Mouse (Mus musculus): ENCODE measurements around the gene Hes1. TPM values are rescaled to one million over a fixed set of nuclear protein-coding genes. Genes with fewer than 3 reads are reported as not detected.

Hes1 gene
- polyA plus RNA-seq (2012; rRNA removed), result 22.4 and 24.5 TPM in 2 replicates

DNA sequence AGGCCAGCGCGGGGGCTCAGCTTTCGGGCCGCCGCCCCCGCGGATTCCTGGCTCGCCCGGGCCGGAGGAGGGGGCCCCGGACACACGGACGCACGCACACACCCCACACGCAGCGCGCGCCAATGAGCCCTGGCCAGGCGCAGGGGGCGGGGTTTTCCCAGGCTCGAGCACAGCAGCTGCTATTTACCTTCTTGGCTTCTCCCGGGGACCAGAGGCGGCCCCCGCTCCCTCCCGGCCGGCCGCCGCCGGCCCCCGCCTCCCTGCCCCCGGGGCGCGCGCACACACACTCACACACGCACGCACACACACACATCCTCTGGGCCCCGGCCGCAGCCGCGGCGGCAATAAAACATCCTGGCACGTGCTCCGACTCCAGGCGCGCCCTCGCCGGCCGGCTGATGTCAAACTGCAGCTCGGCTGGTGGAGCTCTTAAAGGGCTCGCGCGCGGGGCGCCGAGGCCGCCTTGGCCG, at the start of gene Hes1:
Hes1 (plus strand) TSS at position 401 of the 470 bp plus-strand sequence.
- H3K4me3 ChIP-seq (replicated peaks; ENCODE audit: insufficient read depth, low read depth, low read length), result peak within 1 kb of the TSS; percentile 57
- TF ChIP-seq POLR2A (IDR thresholded peaks at IDR 0.05; ENCODE audit: borderline replicate concordance, insufficient read depth, low read length), result no peak
- TF ChIP-seq CTCF (IDR thresholded peaks at IDR 0.05; ENCODE audit: borderline replicate concordance, insufficient read depth, low read depth, low read length), result no peak
- peak; percentile 70 to 72 for DNase-seq
- WGBS, result under 1% methylated on average over 48 of the region's 57 CpGs
- H3K4me1 ChIP-seq (ENCODE audit: control insufficient read depth, insufficient read depth, low read length), result no peaks in the 10 kb centered on the region
- H3K27me3 ChIP-seq (ENCODE audit: control insufficient read depth, insufficient read depth, low read length), result peaks cover 11% of the 10 kb centered on the region; the same call in 1 of the 2 replicates
- no peak within 1 kb of the TSS; the same call in 1 of the 2 replicates for H3K27ac ChIP-seq (ENCODE audit: insufficient read depth, low read length)

DNA sequence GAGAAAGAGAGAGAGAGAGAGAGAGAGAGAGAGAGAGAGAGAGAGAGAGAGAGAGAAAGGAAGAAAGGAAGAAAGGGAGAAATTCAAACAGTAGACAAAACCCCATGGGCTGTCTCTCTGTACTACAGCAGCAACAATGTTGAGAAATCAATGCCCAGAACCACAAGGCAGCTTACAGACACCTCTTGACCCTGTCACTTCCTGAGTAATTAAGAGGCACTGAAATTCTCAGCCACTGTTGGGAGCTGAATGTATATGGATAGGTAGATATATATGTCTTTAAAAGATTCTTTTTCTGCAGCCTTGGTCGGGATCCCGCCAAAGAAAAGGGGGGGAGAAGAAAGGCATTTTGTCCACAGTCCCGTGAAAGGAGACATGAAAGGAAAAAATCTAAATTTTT, 48.1 kb upstream of the Hes1 start:
- H3K4me1 ChIP-seq (ENCODE audit: control insufficient read depth, insufficient read depth, low read length), result no peaks in the 10 kb centered on the region; the same call in 1 of the 2 replicates
- no peaks in the 10 kb centered on the region for H3K27me3 ChIP-seq (ENCODE audit: control insufficient read depth, insufficient read depth, low read length)
- no peak overlapping the region for H3K4me3 ChIP-seq (replicated peaks; ENCODE audit: insufficient read depth, low read depth, low read length)
- TF ChIP-seq CTCF (IDR thresholded peaks at IDR 0.05; ENCODE audit: borderline replicate concordance, insufficient read depth, low read depth, low read length), result no peak
- TF ChIP-seq POLR2A (IDR thresholded peaks at IDR 0.05; ENCODE audit: borderline replicate concordance, insufficient read depth, low read length), result no peak
- no peak for DNase-seq
- 79% methylated on average over 3 of the region's 3 CpGs for WGBS
- no peak overlapping the region for H3K27ac ChIP-seq (ENCODE audit: insufficient read depth, low read length)

DNA sequence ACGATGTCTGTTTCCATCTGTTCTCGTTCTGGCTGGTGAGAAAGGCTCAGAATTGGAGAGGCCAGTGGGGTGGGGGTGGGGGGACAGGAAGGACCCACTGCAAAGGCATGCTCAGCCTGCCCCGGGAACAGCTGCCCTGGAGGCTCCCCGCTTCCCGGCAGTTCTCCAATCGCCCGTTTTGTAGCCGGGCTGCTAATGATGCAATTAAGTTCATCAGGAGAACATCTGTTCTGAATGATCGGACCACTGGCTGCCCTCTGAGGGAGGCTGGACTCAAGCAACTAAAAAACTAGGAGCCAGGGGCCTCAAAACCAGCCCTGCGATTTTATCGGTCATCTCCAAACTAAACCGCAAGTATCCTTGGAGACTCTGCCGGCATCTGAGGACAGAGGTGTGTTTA, 44.1 kb upstream of the Hes1 start:
- no peak overlapping the region for H3K4me3 ChIP-seq (replicated peaks; ENCODE audit: insufficient read depth, low read depth, low read length)
- H3K27ac ChIP-seq (ENCODE audit: insufficient read depth, low read length), result no peak overlapping the region
- no peaks in the 10 kb centered on the region for H3K27me3 ChIP-seq (ENCODE audit: control insufficient read depth, insufficient read depth, low read length)
- 17% methylated on average over 13 of the region's 13 CpGs for WGBS
- no peak for DNase-seq
- TF ChIP-seq POLR2A (IDR thresholded peaks at IDR 0.05; ENCODE audit: borderline replicate concordance, insufficient read depth, low read length) (no peak), CTCF (IDR thresholded peaks at IDR 0.05; ENCODE audit: borderline replicate concordance, insufficient read depth, low read depth, low read length) (no peak)
- no peaks in the 10 kb centered on the region for H3K4me1 ChIP-seq (ENCODE audit: control insufficient read depth, insufficient read depth, low read length)

DNA sequence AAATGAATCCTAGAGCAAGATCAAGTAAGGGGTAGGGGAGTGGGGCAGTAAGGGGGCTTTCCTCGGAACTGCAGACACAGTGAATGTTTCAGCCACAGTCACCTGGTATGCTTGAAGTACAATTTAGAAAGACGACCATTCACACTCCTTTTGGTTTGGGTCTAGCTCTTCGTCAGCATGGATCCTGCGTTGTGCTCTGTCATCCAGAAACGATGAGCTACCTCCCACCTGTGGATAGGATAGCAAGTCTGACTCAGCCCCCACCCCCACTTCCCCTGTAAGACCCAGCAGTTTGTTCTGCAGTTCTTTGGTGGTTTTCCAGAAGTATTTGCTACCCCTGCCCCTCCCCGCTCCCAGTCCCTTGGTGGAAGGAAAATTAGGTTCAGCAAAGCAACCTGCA, 41.8 kb upstream of the Hes1 start:
- Histone ChIP-seq H3K27ac (ENCODE audit: insufficient read depth, low read length) (no peak overlapping the region), H3K4me3 (replicated peaks; ENCODE audit: insufficient read depth, low read depth, low read length) (no peak overlapping the region), H3K27me3 (ENCODE audit: control insufficient read depth, insufficient read depth, low read length) (no peaks in the 10 kb centered on the region), H3K4me1 (ENCODE audit: control insufficient read depth, insufficient read depth, low read length) (no peaks in the 10 kb centered on the region)
- DNase-seq, result no peak
- TF ChIP-seq CTCF (IDR thresholded peaks at IDR 0.05; ENCODE audit: borderline replicate concordance, insufficient read depth, low read depth, low read length) (no peak), POLR2A (IDR thresholded peaks at IDR 0.05; ENCODE audit: borderline replicate concordance, insufficient read depth, low read length) (no peak)
- WGBS, result 40% methylated on average over 6 of the region's 6 CpGs

DNA sequence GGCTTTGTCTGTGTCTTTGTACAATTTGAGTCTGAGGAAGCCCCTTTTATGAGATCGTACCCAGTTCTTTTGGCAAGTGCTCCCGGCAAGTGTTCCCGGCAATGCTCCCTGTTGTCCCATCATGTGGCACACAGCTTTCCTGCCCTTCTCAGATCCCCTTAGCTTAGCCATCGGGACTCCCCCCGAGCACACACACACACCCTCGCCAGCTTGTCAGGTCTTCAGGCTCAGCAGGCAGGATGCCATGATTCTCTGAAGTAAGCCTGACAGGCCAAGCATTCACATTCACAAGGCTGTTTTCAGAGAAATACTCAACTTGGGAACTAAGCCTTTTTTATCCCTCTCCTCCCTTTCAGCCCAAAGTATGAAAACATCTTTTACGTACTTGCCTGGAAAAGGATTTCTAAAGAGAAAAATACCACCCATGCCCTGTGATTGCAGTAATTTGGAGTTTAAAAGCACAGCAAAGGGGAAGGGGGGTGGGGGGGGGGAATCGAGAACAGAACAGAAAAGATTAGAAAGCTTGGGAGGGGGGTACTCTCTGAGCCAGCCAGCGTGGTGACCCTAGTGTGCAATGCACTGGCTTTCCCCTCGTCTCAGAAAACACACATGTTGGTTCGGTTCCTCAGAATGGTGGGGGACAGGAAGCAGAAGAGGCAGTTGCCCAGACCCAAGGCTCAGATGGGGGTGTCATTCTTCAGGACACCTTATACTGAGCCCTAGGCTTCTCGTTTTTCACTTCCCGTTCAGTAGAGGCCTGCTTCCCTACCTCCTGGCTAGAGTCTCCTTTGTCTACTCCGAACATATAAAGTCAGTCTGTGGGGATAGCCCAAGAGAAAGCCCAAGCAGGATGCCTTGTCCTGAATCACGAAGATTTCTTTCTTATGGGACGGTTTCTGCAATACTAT, 41.0 kb upstream of the Hes1 start:
- H3K4me1 ChIP-seq (ENCODE audit: control insufficient read depth, insufficient read depth, low read length), result no peaks in the 10 kb centered on the region
- no peaks in the 10 kb centered on the region for H3K27me3 ChIP-seq (ENCODE audit: control insufficient read depth, insufficient read depth, low read length)
- H3K4me3 ChIP-seq (replicated peaks; ENCODE audit: insufficient read depth, low read depth, low read length), result no peak overlapping the region
- TF ChIP-seq POLR2A (IDR thresholded peaks at IDR 0.05; ENCODE audit: borderline replicate concordance, insufficient read depth, low read length), result no peak
- TF ChIP-seq CTCF (IDR thresholded peaks at IDR 0.05; ENCODE audit: borderline replicate concordance, insufficient read depth, low read depth, low read length), result no peak
- no peak for DNase-seq
- no peak overlapping the region for H3K27ac ChIP-seq (ENCODE audit: insufficient read depth, low read length)
- 51% methylated on average over 16 of the region's 16 CpGs for WGBS

DNA sequence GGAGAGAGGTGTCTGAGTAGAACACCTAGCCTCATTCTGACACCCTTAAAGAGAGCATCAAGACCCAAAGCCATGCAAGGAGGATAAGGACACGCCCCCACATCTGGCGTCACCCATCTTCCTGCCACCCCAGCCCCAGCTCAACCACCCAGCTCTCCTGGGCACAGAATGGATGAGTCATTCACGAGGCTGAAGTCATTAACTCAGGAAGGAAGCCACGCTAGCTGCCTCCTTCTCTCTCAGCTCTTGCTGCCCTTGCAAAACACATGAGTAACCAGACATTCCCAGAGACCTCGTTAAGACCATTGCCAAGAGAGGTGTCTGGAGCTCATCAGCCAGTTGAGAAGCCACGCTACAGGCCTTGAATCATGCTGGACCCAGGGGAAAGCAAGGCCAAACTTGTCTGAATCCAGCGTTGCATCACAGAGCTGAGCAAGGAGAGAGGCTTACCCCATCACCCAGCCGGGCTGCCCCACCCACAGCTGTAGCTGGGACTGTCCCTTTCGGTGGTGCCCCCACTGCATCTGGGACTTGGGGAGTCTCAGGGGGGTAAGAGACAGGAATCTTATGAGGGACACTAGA, 39.4 kb upstream of the Hes1 start:
- 72% methylated on average over 9 of the region's 9 CpGs for WGBS
- Histone ChIP-seq H3K4me3 (replicated peaks; ENCODE audit: insufficient read depth, low read depth, low read length) (no peak overlapping the region), H3K27ac (ENCODE audit: insufficient read depth, low read length) (no peak overlapping the region), H3K4me1 (ENCODE audit: control insufficient read depth, insufficient read depth, low read length) (no peaks in the 10 kb centered on the region), H3K27me3 (ENCODE audit: control insufficient read depth, insufficient read depth, low read length) (no peaks in the 10 kb centered on the region)
- no peak for DNase-seq
- TF ChIP-seq POLR2A (IDR thresholded peaks at IDR 0.05; ENCODE audit: borderline replicate concordance, insufficient read depth, low read length) (no peak), CTCF (IDR thresholded peaks at IDR 0.05; ENCODE audit: borderline replicate concordance, insufficient read depth, low read depth, low read length) (no peak)

DNA sequence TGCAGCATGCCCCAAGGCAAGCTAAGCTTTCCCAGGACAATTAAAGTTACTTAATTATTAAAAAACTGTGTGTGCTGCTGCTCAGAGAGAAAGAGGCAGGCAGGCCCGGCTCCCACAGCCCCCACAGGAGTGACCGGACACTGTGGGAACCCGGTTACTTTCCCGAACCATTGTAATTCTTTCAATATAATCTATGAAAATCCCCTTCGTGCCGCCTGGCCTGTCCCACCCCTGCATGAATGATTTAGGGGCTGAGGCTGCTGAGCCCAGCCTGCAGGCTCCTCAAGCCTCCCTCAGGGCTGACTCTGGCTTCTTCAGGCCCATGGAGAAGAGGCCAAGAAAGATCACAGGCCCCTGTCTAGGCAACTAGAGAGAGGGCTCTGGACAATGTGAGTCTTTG, 36.0 kb upstream of the Hes1 start:
- no peaks in the 10 kb centered on the region; the same call in 1 of the 2 replicates for H3K4me1 ChIP-seq (ENCODE audit: control insufficient read depth, insufficient read depth, low read length)
- H3K27me3 ChIP-seq (ENCODE audit: control insufficient read depth, insufficient read depth, low read length), result no peaks in the 10 kb centered on the region
- 55% methylated on average over 6 of the region's 6 CpGs for WGBS
- H3K27ac ChIP-seq (ENCODE audit: insufficient read depth, low read length), result no peak overlapping the region
- DNase-seq, result no peak
- no peak overlapping the region for H3K4me3 ChIP-seq (replicated peaks; ENCODE audit: insufficient read depth, low read depth, low read length)
- TF ChIP-seq CTCF (IDR thresholded peaks at IDR 0.05; ENCODE audit: borderline replicate concordance, insufficient read depth, low read depth, low read length) (no peak), POLR2A (IDR thresholded peaks at IDR 0.05; ENCODE audit: borderline replicate concordance, insufficient read depth, low read length) (no peak)

Measured in cerebellum, adult 2 months (tissue).